9 mouse cellular contexts compared by ENCODE assay signal in the genomic region with DNA sequence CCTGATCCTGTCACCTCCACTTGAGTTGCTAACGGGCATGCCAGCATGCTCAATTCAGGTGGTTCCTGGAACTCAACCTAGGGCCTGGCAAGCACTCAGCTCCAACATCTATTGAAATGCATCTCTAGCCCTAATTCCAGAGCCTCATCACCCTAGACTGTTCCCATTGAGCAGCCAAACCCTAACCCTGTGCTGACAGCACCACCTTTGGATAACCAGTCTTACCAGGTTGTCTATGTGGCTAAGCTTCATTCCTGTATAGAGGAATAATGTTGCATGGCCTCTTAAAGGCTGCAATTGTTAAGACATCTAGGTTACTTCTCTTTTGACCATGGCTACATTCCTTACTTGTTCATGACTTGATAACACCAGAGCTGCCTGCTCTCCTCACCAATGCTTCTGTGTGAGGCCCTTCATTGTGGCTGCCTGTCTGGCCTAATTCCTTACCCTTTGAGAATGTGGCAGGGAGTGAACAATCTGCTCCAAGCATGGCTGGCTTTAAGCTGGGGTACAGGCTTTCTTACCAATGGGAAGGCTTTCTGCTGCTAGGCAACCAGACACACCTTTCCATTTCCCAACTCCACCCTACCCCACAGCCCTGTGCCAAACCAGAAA. TPM values are rescaled to one million over a fixed set of nuclear protein-coding genes. Genes with fewer than 3 reads are reported as not detected.
DNase-seq lines count a peak whose midpoint lies in the region; ATAC-seq and TF ChIP-seq lines count a peak whose summit lies in the region.
"Had no signal": no experiment of that assay in that cellular context is flagged by ENCODE, and none has a peak within 500 bp of the region (broad histone marks: within the 10 kb centered on the region; RNA-seq: fewer than 3 reads in every experiment).

No protein-coding gene starts in this region.

- peak overlapping the region; percentile 60 for H3K4me2 ChIP-seq in heart, embryonic 15.5 days
- H3K4me2 ChIP-seq in liver, embryonic 13.5 days = peak overlapping the region; percentile 10; the same call in 1 of the 2 replicates
- H3K4me2 ChIP-seq in neural tube, embryonic 15.5 days = peak overlapping the region; percentile 81

- peaks cover 6% of the 10 kb centered on the region; the same call in 1 of the 2 replicates for H3K36me3 ChIP-seq in heart, embryonic 15.5 days
- peaks cover 17% of the 10 kb centered on the region for H3K36me3 ChIP-seq in liver, embryonic 13.5 days
- peaks cover 6% of the 10 kb centered on the region for H3K36me3 ChIP-seq in neural tube, embryonic 15.5 days

- peak overlapping the region; percentile 40 for H3K9ac ChIP-seq in heart, embryonic 15.5 days
- no peak overlapping the region for H3K9ac ChIP-seq in liver, embryonic 13.5 days
- H3K9ac ChIP-seq in neural tube, embryonic 15.5 days (replicated peaks) = peak overlapping the region; percentile 54

- TF ChIP-seq CTCF in left cerebral cortex, adult 2 months (IDR thresholded peaks at IDR 0.05) = no peak; the same call in 1 of the 2 replicates
- no peak for TF ChIP-seq CTCF in cortical plate, adult 2 months (IDR thresholded peaks at IDR 0.05; ENCODE audit: extremely low read depth, insufficient read depth, low read length)

- 10% methylated on average over 1 of the region's 1 CpGs for WGBS in heart, embryonic 15.5 days
- 53% methylated on average over 1 of the region's 1 CpGs for WGBS in liver, embryonic 13.5 days (ENCODE audit: insufficient replicate concordance)
- WGBS in neural tube, embryonic 15.5 days = 24% methylated on average over 1 of the region's 1 CpGs

- H3K27me3 ChIP-seq in heart, embryonic 15.5 days = no peaks in the 10 kb centered on the region
- H3K27me3 ChIP-seq in liver, embryonic 13.5 days = peaks cover 15% of the 10 kb centered on the region
- H3K27me3 ChIP-seq in neural tube, embryonic 15.5 days (replicated peaks) = no peaks in the 10 kb centered on the region

- H3K4me3 ChIP-seq in left cerebral cortex, adult 2 months = peak overlapping the region; percentile 28; the same call in 1 of the 2 replicates
- no peak overlapping the region for H3K4me3 ChIP-seq in cortical plate, adult 2 months (ENCODE audit: insufficient read depth, low read length)
- H3K4me3 ChIP-seq in heart, embryonic 15.5 days = peak overlapping the region; percentile 33
- H3K4me3 ChIP-seq in liver, embryonic 13.5 days (replicated peaks) = no peak overlapping the region
- peak overlapping the region; percentile 40 for H3K4me3 ChIP-seq in neural tube, embryonic 15.5 days (replicated peaks)

- H3K4me1 ChIP-seq in cortical plate, adult 2 months (ENCODE audit: control insufficient read depth, insufficient read depth, low read length) = no peaks in the 10 kb centered on the region
- H3K4me1 ChIP-seq in heart, embryonic 15.5 days (replicated peaks) = peaks cover 8% of the 10 kb centered on the region
- peaks cover 29% of the 10 kb centered on the region for H3K4me1 ChIP-seq in liver, embryonic 13.5 days (replicated peaks)
- peaks cover 30% of the 10 kb centered on the region for H3K4me1 ChIP-seq in neural tube, embryonic 15.5 days

- TF ChIP-seq POLR2A in cortical plate, adult 2 months (IDR thresholded peaks at IDR 0.05; ENCODE audit: extremely low read depth, insufficient read depth, low read length) = peak; percentile 61

- no peaks in the 10 kb centered on the region for H3K9me3 ChIP-seq in heart, embryonic 15.5 days (replicated peaks)
- no peaks in the 10 kb centered on the region for H3K9me3 ChIP-seq in liver, embryonic 13.5 days (replicated peaks)
- no peaks in the 10 kb centered on the region for H3K9me3 ChIP-seq in neural tube, embryonic 15.5 days (replicated peaks)

- ATAC-seq in heart, embryonic 15.5 days (replicated peaks; ENCODE audit: insufficient number of reproducible peaks, insufficient read depth, low FRiP score, low read depth) = no peak
- ATAC-seq in liver, embryonic 13.5 days (ENCODE audit: low read depth) = no peak
- no peak for ATAC-seq in neural tube, embryonic 15.5 days (ENCODE audit: low FRiP score)
- ATAC-seq in granulocyte monocyte progenitor cell, adult 5-6 weeks (replicated peaks; ENCODE audit: poor library complexity, severe bottlenecking) = no peak

- DNase-seq in left cerebral cortex, adult 2 months (ENCODE audit: extremely low spot score in 1 of 2, low spot score in 2 of 2) = peak in 1 of 2 experiments; percentile 7
- no peak for DNase-seq in left cerebral cortex, postnatal 25 days (ENCODE audit: low spot score in 2 of 2)
- DNase-seq in liver, embryonic 13.5 days = no peak
- no peak for DNase-seq in urinary bladder, postnatal 25 days (ENCODE audit: low spot score)

- H3K27ac ChIP-seq in left cerebral cortex, adult 2 months = no peak overlapping the region
- no peak overlapping the region for H3K27ac ChIP-seq in cortical plate, adult 2 months (ENCODE audit: insufficient read depth, low read length)
- peak overlapping the region; percentile 66 for H3K27ac ChIP-seq in heart, embryonic 15.5 days
- H3K27ac ChIP-seq in liver, embryonic 13.5 days = peak overlapping the region; percentile 55
- H3K27ac ChIP-seq in neural tube, embryonic 15.5 days (replicated peaks) = peak overlapping the region; percentile 51; the same call in 1 of the 2 replicates

- intact Hi-C loops in left cerebral cortex, adult 2 months (cut with DNase I) = loop anchor here (5.0 kb wide), 2 partner anchors 33 to 108 kb away; no protein-coding TSS in a partner anchor
- intact Hi-C loops in left cerebral cortex, postnatal 25 days (cut with DNase I) = loop anchor here (2.0 kb wide), 1 partner anchor 34 kb away; no protein-coding TSS in a partner anchor

RNA-seq across cellular contexts. Expression of a gene that starts 3.2 kb away (rescaled TPM):
- 1,000 to 10,000 TPM; 1,100 to 1,129 TPM for total RNA-seq in left cerebral cortex, adult 2 months (2021)
- total RNA-seq in left cerebral cortex, postnatal 25 days (2021) = 1,000 to 10,000 TPM; 1,262 to 1,272 TPM
- 1,064 and 1,106 TPM in 2 replicates for polyA plus RNA-seq in cortical plate, adult 2 months (2012; rRNA removed)
- polyA plus RNA-seq in heart, embryonic 15.5 days (2015; fragmentation: Nextera tagmentation; extraction: Ambion mirVana) = 921 and 1,308 TPM in 2 replicates
- 712 and 750 TPM in 2 replicates for polyA plus RNA-seq in liver, embryonic 13.5 days (2015; fragmentation: Nextera tagmentation; extraction: Ambion mirVana)
- 3,602 and 3,776 TPM in 2 replicates for polyA plus RNA-seq in neural tube, embryonic 15.5 days (2015; fragmentation: Nextera tagmentation; extraction: Ambion mirVana)
- 1,412 and 1,653 TPM in 2 replicates for total RNA-seq in granulocyte monocyte progenitor cell, adult 5-6 weeks (2014; fragmentation: Nextera tagmentation)
- total RNA-seq in granulocyte monocyte progenitor cell, adult 5-6 weeks (2017) = 733 and 780 TPM in 2 replicates

RNA-seq across cellular contexts. Expression of a gene that starts 16.2 kb away (rescaled TPM):
- total RNA-seq in left cerebral cortex, adult 2 months (2021) = under 1 TPM in 1 of 2 experiments, not detected in 1; 0.25 TPM
- under 1 TPM in 1 of 2 experiments, not detected in 1; 0.21 TPM for total RNA-seq in left cerebral cortex, postnatal 25 days (2021)
- 0.28 and 0.67 TPM in 2 replicates for polyA plus RNA-seq in cortical plate, adult 2 months (2012; rRNA removed)
- polyA plus RNA-seq in heart, embryonic 15.5 days (2015; fragmentation: Nextera tagmentation; extraction: Ambion mirVana) = 0.42 and 0.66 TPM in 2 replicates
- not detected in 2 replicates for polyA plus RNA-seq in liver, embryonic 13.5 days (2015; fragmentation: Nextera tagmentation; extraction: Ambion mirVana)
- polyA plus RNA-seq in neural tube, embryonic 15.5 days (2015; fragmentation: Nextera tagmentation; extraction: Ambion mirVana) = 0.64 and 1.4 TPM in 2 replicates
- total RNA-seq in granulocyte monocyte progenitor cell, adult 5-6 weeks (2014; fragmentation: Nextera tagmentation) = not detected in 2 replicates
- not detected in 2 replicates for total RNA-seq in granulocyte monocyte progenitor cell, adult 5-6 weeks (2017)
- total RNA-seq: common myeloid progenitor, adult 5-6 weeks had no signal

RNA-seq across cellular contexts. Expression of a gene that starts 33.4 kb away (rescaled TPM):
- total RNA-seq in left cerebral cortex, adult 2 months (2021) = 10 to 100 TPM; 16.1 to 17.6 TPM
- 10 to 100 TPM; 15.3 to 16.3 TPM for total RNA-seq in left cerebral cortex, postnatal 25 days (2021)
- polyA plus RNA-seq in cortical plate, adult 2 months (2012; rRNA removed) = 22.8 and 23.9 TPM in 2 replicates
- 27.0 and 38.0 TPM in 2 replicates for polyA plus RNA-seq in heart, embryonic 15.5 days (2015; fragmentation: Nextera tagmentation; extraction: Ambion mirVana)
- 7.8 and 8.7 TPM in 2 replicates for polyA plus RNA-seq in liver, embryonic 13.5 days (2015; fragmentation: Nextera tagmentation; extraction: Ambion mirVana)
- 71.6 and 81.5 TPM in 2 replicates for polyA plus RNA-seq in neural tube, embryonic 15.5 days (2015; fragmentation: Nextera tagmentation; extraction: Ambion mirVana)
- 8.3 and 13.2 TPM in 2 replicates for total RNA-seq in granulocyte monocyte progenitor cell, adult 5-6 weeks (2014; fragmentation: Nextera tagmentation)
- 12.9 and 18.8 TPM in 2 replicates for total RNA-seq in granulocyte monocyte progenitor cell, adult 5-6 weeks (2017)

Comparison
In these comparisons a context has a peak if more than half of its experiments do, and no peak if none do; other contexts are left out.
1. H3K27ac ChIP-seq: peak in heart, embryonic 15.5 days (single experiment), liver, embryonic 13.5 days (single experiment) and neural tube, embryonic 15.5 days (single experiment); none in left cerebral cortex, adult 2 months (single experiment) and cortical plate, adult 2 months (single experiment).
2. H3K4me3 ChIP-seq: peak in left cerebral cortex, adult 2 months (single experiment), heart, embryonic 15.5 days (single experiment) and neural tube, embryonic 15.5 days (single experiment); none in cortical plate, adult 2 months (single experiment) and liver, embryonic 13.5 days (single experiment).
3. H3K4me2 ChIP-seq: peak in every context shown above with its lines; median percentile 81 in neural tube, embryonic 15.5 days; 60 in heart, embryonic 15.5 days; 10 in liver, embryonic 13.5 days.